In genomic region chr12:73776401-73776945, GRCm38 (mm10) we compare ENCODE assay signal across 15 mouse cellular contexts.
"Had no signal": no experiment of that assay in that cellular context is flagged by ENCODE, and none has a peak within 500 bp of the region (broad histone marks: within the 10 kb centered on the region; RNA-seq: fewer than 3 reads in every experiment).

No protein-coding gene starts in this region.

- H3K4me1 ChIP-seq: midbrain, embryonic 12.5 days had no signal

- ATAC-seq: liver, postnatal 0 days; midbrain, embryonic 16.5 days had no signal

- H3K27me3 ChIP-seq: kidney, embryonic 15.5 days; liver, embryonic 13.5 days; lung, embryonic 15.5 days; midbrain, embryonic 12.5 days; neural tube, embryonic 13.5 days had no signal

- H3K9me3 ChIP-seq: kidney, embryonic 15.5 days; liver, embryonic 13.5 days; lung, embryonic 15.5 days; midbrain, embryonic 12.5 days; neural tube, embryonic 13.5 days had no signal

- H3K4me3 ChIP-seq: kidney, embryonic 15.5 days; left cerebral cortex, adult 2 months; liver, embryonic 13.5 days; lung, embryonic 15.5 days; midbrain, embryonic 12.5 days; neural tube, embryonic 13.5 days had no signal

- H3K36me3 ChIP-seq: liver, embryonic 13.5 days; lung, embryonic 15.5 days; midbrain, embryonic 12.5 days; neural tube, embryonic 13.5 days had no signal

- H3K27ac ChIP-seq: kidney, embryonic 15.5 days; left cerebral cortex, adult 2 months; liver, embryonic 13.5 days; lung, embryonic 15.5 days; macrophage; midbrain, embryonic 12.5 days; neural tube, embryonic 13.5 days had no signal

- H3K4me2 ChIP-seq: kidney, embryonic 15.5 days; liver, embryonic 13.5 days; lung, embryonic 15.5 days; midbrain, embryonic 12.5 days; neural tube, embryonic 13.5 days had no signal

- H3K9ac ChIP-seq: kidney, embryonic 15.5 days; liver, embryonic 13.5 days; liver, postnatal 0 days; lung, embryonic 15.5 days; midbrain, embryonic 12.5 days; neural tube, embryonic 13.5 days had no signal

- DNase-seq: kidney, postnatal 25 days; liver; liver, embryonic 13.5 days; liver, postnatal 0 days; lung, postnatal 14 days; right cerebral cortex, adult 18-20 months; right cerebral cortex, postnatal 25 days; thymus, postnatal 36 days had no signal
